Mouse (Mus musculus) brown adipose tissue, adult 24 weeks (tissue): Measurements from ENCODE around the gene Aldh16a1. TPM values are rescaled to one million over a fixed set of nuclear protein-coding genes. Genes with fewer than 3 reads are reported as not detected.

Experiments
- H3K27ac ChIP-seq: fragments of 200-500 bp; replicated peaks from 2 replicates; pipeline ENCODE4 v1.5.1; 2012; ENCODE audit warnings: low read depth, mild to moderate bottlenecking, low read length
- H3K4me1 ChIP-seq: fragments of 200-500 bp; 2 replicates; pipeline ENCODE4 v1.6.1; 2012; ENCODE audit warnings: low read length, mixed read lengths; ENCODE audit not compliant: control insufficient read depth, insufficient read depth, insufficient read length
- H3K4me3 ChIP-seq: fragments of 200-500 bp; 2 replicates; pipeline ENCODE4 v1.5.1; 2012; ENCODE audit warnings: low read depth, mild to moderate bottlenecking, low read length, moderate library complexity; ENCODE audit not compliant: insufficient read depth
- polyA plus RNA-seq: library from polyadenylated mRNA; stranded (reverse); fragments of >200 nt; gene quantifications from 2 replicates; pipeline ENCODE4 v1.2.4, GENCODE M21; 2012; ENCODE audit not compliant: missing spikeins, insufficient read depth, insufficient read length

Aldh16a1 gene
- polyA plus RNA-seq, 1 experiment: 28.0 TPM

- Histone ChIP-seq H3K4me1 (no peaks in the 10 kb centered on the region; the same call in 1 of the 2 replicates), H3K27ac (no peak overlapping the region), H3K4me3 (no peak overlapping the region)
These were observed 13.5 kb upstream of the Aldh16a1 start for GRCm38 (mm10) chr7:45167761-45168445.

- no peak overlapping the region for H3K27ac ChIP-seq
- no peaks in the 10 kb centered on the region; the same call in 1 of the 2 replicates for H3K4me1 ChIP-seq
- H3K4me3 ChIP-seq: no peak overlapping the region
These were observed 12.6 kb upstream of the Aldh16a1 start for GRCm38 (mm10) chr7:45166950-45167401.

- Histone ChIP-seq H3K4me1 (no peaks in the 10 kb centered on the region; the same call in 1 of the 2 replicates), H3K27ac (no peak overlapping the region), H3K4me3 (no peak overlapping the region)
These were observed 11.3 kb upstream of the Aldh16a1 start for GRCm38 (mm10) chr7:45165701-45166100.

GRCm38 (mm10) chr7:45164833-45165232, 10.4 kb upstream of the Aldh16a1 start:
- no peak overlapping the region for H3K4me3 ChIP-seq
- no peak overlapping the region for H3K27ac ChIP-seq
- H3K4me1 ChIP-seq: no peaks in the 10 kb centered on the region; the same call in 1 of the 2 replicates

- H3K4me1 ChIP-seq: no peaks in the 10 kb centered on the region; the same call in 1 of the 2 replicates
- H3K4me3 ChIP-seq: no peak within 1 kb of the TSS
- H3K27ac ChIP-seq: no peak within 1 kb of the TSS
These were observed 9.5 kb upstream of the Aldh16a1 start, which contains the start of gene Slc17a7 for GRCm38 (mm10) chr7:45163735-45164490. Gene Slc17a7 (plus strand): TSS chr7:45163949.

- Histone ChIP-seq H3K27ac (no peak overlapping the region), H3K4me3 (no peak overlapping the region), H3K4me1 (no peaks in the 10 kb centered on the region)
These were observed 8.7 kb upstream of the Aldh16a1 start for GRCm38 (mm10) chr7:45162996-45163615.

GRCm38 (mm10) chr7:45162551-45162950, 8.2 kb upstream of the Aldh16a1 start:
- no peak overlapping the region for H3K27ac ChIP-seq
- H3K4me1 ChIP-seq: no peaks in the 10 kb centered on the region
- no peak overlapping the region for H3K4me3 ChIP-seq

- H3K4me3 ChIP-seq: peak overlapping the region; percentile 46
- H3K27ac ChIP-seq: no peak overlapping the region
- H3K4me1 ChIP-seq: no peaks in the 10 kb centered on the region
These were observed 7.5 kb upstream of the Aldh16a1 start for GRCm38 (mm10) chr7:45161612-45162473.

GRCm38 (mm10) chr7:45160866-45161265, 6.5 kb upstream of the Aldh16a1 start:
- no peaks in the 10 kb centered on the region for H3K4me1 ChIP-seq

GRCm38 (mm10) chr7:45160316-45160800, 6.0 kb upstream of the Aldh16a1 start:
- Histone ChIP-seq H3K4me1 (no peaks in the 10 kb centered on the region), H3K27ac (no peak overlapping the region), H3K4me3 (no peak overlapping the region)

More at GRCm38 (mm10) chr7:45160866-45161265, 6.5 kb upstream of the Aldh16a1 start:
- H3K27ac ChIP-seq: no peak overlapping the region
- H3K4me3 ChIP-seq: no peak overlapping the region

GRCm38 (mm10) chr7:45158991-45159390, 4.6 kb upstream of the Aldh16a1 start:
- no peak overlapping the region for H3K4me3 ChIP-seq
- no peak overlapping the region for H3K27ac ChIP-seq
- H3K4me1 ChIP-seq: no peaks in the 10 kb centered on the region

- no peak overlapping the region for H3K4me3 ChIP-seq
- no peak overlapping the region for H3K27ac ChIP-seq
- H3K4me1 ChIP-seq: no peaks in the 10 kb centered on the region
These were observed 3.1 kb upstream of the Aldh16a1 start for GRCm38 (mm10) chr7:45157459-45157858.

- Histone ChIP-seq H3K27ac (no peak overlapping the region), H3K4me3 (no peak overlapping the region), H3K4me1 (no peaks in the 10 kb centered on the region)
These were observed 1.8 kb upstream of the Aldh16a1 start for GRCm38 (mm10) chr7:45156206-45156605.

- H3K27ac ChIP-seq: no peak overlapping the region
- H3K4me3 ChIP-seq: no peak overlapping the region
- no peaks in the 10 kb centered on the region; the same call in 1 of the 2 replicates for H3K4me1 ChIP-seq
These were observed 1.2 kb upstream of the Aldh16a1 start for GRCm38 (mm10) chr7:45155590-45155989.
